ENCODE assay signal across 13 mouse cellular contexts in genomic region chr1:33994201-33994600, GRCm38 (mm10).
A peak's percentile ranks its signal among the peaks of the same experiment; 100 is the strongest.
DNase-seq lines count a peak whose midpoint lies in the region; ATAC-seq lines count a peak whose summit lies in the region.
"Had no signal": no experiment of that assay in that cellular context is flagged by ENCODE, and none has a peak within 500 bp of the region (broad histone marks: within the 10 kb centered on the region; RNA-seq: fewer than 3 reads in every experiment).

No protein-coding gene starts in this region.

- peak; percentile 50; the same call in 1 of the 2 replicates for ATAC-seq in cerebellum, adult (ENCODE audit: insufficient number of reproducible peaks, low FRiP score, low TSS enrichment)
- ATAC-seq: inflammation-experienced regulatory T-cells, adult 6 months; lung, postnatal 0 days had no signal

- no peak for DNase-seq in cerebellum, adult 11 months
- peak; percentile 92 for DNase-seq in heart, adult 11 months
- no peak for DNase-seq in heart, postnatal 25 days (ENCODE audit: low spot score)
- DNase-seq in thymus, postnatal 36 days = peak; percentile 9 to 15
- DNase-seq in thymus, postnatal 10 days (ENCODE audit: low spot score in 2 of 2) = no peak
- no peak for DNase-seq in spleen, postnatal 10 days (ENCODE audit: low spot score in 2 of 2)
- no peak for DNase-seq in kidney, postnatal 10 days
- DNase-seq: adrenal gland, postnatal 10 days; kidney, adult 9 months; right cerebral cortex, postnatal 14 days had no signal

- intact Hi-C loops in heart, postnatal 25 days (cut with DNase I) = no loop called here

Comparison
In these comparisons a context has a peak if more than half of its experiments do, and no peak if none do; other contexts are left out.
1. DNase-seq: peak in heart, adult 11 months (single experiment) and thymus, postnatal 36 days (2 of 2); none in cerebellum, adult 11 months (single experiment), heart, postnatal 25 days (single experiment), thymus, postnatal 10 days (0 of 2), spleen, postnatal 10 days (0 of 2) and kidney, postnatal 10 days (single experiment).